Mouse (Mus musculus) embryo, embryonic 11.5 days (tissue): Measurements from ENCODE around the gene Mafg.

Experiments used
- DNase-seq: peaks from one replicate; pipeline ENCODE4 v3.0.0-alpha.2; 2012; ENCODE audit warnings: low read depth, low spot score

Mafg gene

GRCm38 (mm10) chr11:120647047-120647830 is 13.8 kb upstream of the Mafg start:
- no peak for DNase-seq

- DNase-seq = peak; percentile 88
Observed at GRCm38 (mm10) chr11:120643601-120643987, 10.2 kb upstream of the Mafg start, which contains the start of gene Pycr1. TSS of gene Pycr1 (minus strand) at chr11:120643769.

GRCm38 (mm10) chr11:120642939-120643600 is 9.7 kb upstream of the Mafg start:
- DNase-seq = no peak

- DNase-seq = no peak
Observed at GRCm38 (mm10) chr11:120641869-120642268, 8.5 kb upstream of the Mafg start.

GRCm38 (mm10) chr11:120641255-120641654 is 7.9 kb upstream of the Mafg start:
- DNase-seq = no peak

GRCm38 (mm10) chr11:120634810-120635209 is 1.4 kb upstream of the Mafg start:
- DNase-seq = no peak

GRCm38 (mm10) chr11:120632559-120633519 is 561 bp downstream of the Mafg start:
- no peak for DNase-seq

- DNase-seq = no peak
Observed at GRCm38 (mm10) chr11:120631726-120632448, 1.5 kb downstream of the Mafg start.

GRCm38 (mm10) chr11:120630881-120631725 is 2.3 kb downstream of the Mafg start:
- DNase-seq = no peak

GRCm38 (mm10) chr11:120630401-120630871 is 3.0 kb downstream of the Mafg start:
- no peak for DNase-seq

- DNase-seq = no peak
Observed at GRCm38 (mm10) chr11:120629911-120630310, 3.5 kb downstream of the Mafg start.

GRCm38 (mm10) chr11:120629341-120629730 is 4.1 kb downstream of the Mafg start:
- DNase-seq = no peak

- no peak for DNase-seq
Observed at GRCm38 (mm10) chr11:120628601-120629340, 4.6 kb downstream of the Mafg start.

GRCm38 (mm10) chr11:120627468-120628300 is 5.7 kb downstream of the Mafg start:
- no peak for DNase-seq

- no peak for DNase-seq
Observed at GRCm38 (mm10) chr11:120626785-120627467, 6.5 kb downstream of the Mafg start.

GRCm38 (mm10) chr11:120625152-120625775 is 8.1 kb downstream of the Mafg start, which contains the start of gene Sirt7:
TSS of gene Sirt7 (minus strand) at chr11:120625240.
- no peak for DNase-seq

GRCm38 (mm10) chr11:120624680-120625111 is 8.7 kb downstream of the Mafg start:
- peak; percentile 71 for DNase-seq
